Mouse (Mus musculus): Measurements from ENCODE around the gene Prrt3.

The Prrt3 gene

GRCm38 (mm10) chr6:113444207-113444965, 57.3 kb downstream of the Prrt3 start:
- no peak for DNase-seq (ENCODE audit: low spot score)
